Mouse (Mus musculus) olfactory bulb, adult 2 months (tissue): ENCODE measurements around the gene Cd82.

Experiments
- CTCF ChIP-seq: fragments of 200-500 bp; IDR thresholded peaks from 2 replicates; pipeline ENCODE4 v1.5.1; 2012; ENCODE audit warnings: low read depth, mild to moderate bottlenecking, low read length, moderate library complexity; ENCODE audit not compliant: insufficient read depth
- POLR2A ChIP-seq: fragments of 200-500 bp; IDR thresholded peaks from 2 replicates; pipeline ENCODE4 v1.6.1; 2012; ENCODE audit warnings: mild to moderate bottlenecking, low read depth, low read length, moderate library complexity; ENCODE audit not compliant: insufficient read depth

GRCm38 (mm10) chr2:93475040-93475439, 12.1 kb upstream of the Cd82 start:
- TF ChIP-seq POLR2A = no peak
- peak; percentile 91 for TF ChIP-seq CTCF
